Mouse (Mus musculus) ES-Bruce4 (cell line): Measurements from ENCODE around the gene Dpp6. TPM values are rescaled to one million over a fixed set of nuclear protein-coding genes. Genes with fewer than 3 reads are reported as not detected.
A peak's percentile ranks its signal among the peaks of the same experiment; 100 is the strongest.

ENCODE experiments used
- H3K27ac ChIP-seq: 2 replicates; pipeline ENCODE4 v1.5.1; 2012; ENCODE audit warnings: low read length, inconsistent platforms; ENCODE audit not compliant: insufficient read depth
- H3K27me3 ChIP-seq: 2 replicates; pipeline ENCODE4 v1.6.1; 2012; ENCODE audit warnings: mild to moderate bottlenecking, low read length, inconsistent platforms; ENCODE audit not compliant: control insufficient read depth, poor library complexity, insufficient read depth, severe bottlenecking
- H3K36me3 ChIP-seq: 2 replicates; pipeline ENCODE4 v1.6.1; 2012; ENCODE audit warnings: inconsistent platforms, mild to moderate bottlenecking, low read length, moderate library complexity; ENCODE audit not compliant: control insufficient read depth, poor library complexity, insufficient read depth, severe bottlenecking
- H3K4me1 ChIP-seq: one replicate; pipeline ENCODE4 v1.8.1; 2011; ENCODE audit warnings: low read length; ENCODE audit not compliant: control insufficient read depth, insufficient read depth
- H3K4me3 ChIP-seq: 2 replicates; pipeline ENCODE4 v1.5.1; 2011; ENCODE audit warnings: low read depth, mild to moderate bottlenecking, low read length
- H3K9ac ChIP-seq: 2 replicates; pipeline ENCODE4 v1.6.1; 2012; ENCODE audit warnings: low read depth, mild to moderate bottlenecking, inconsistent platforms; ENCODE audit not compliant: poor library complexity, severe bottlenecking
- H3K9me3 ChIP-seq: replicated peaks from 2 replicates; pipeline ENCODE4 v1.6.1; 2012; ENCODE audit warnings: mild to moderate bottlenecking, low read length, inconsistent platforms; ENCODE audit not compliant: control insufficient read depth, poor library complexity, insufficient read depth, severe bottlenecking
- CTCF ChIP-seq: IDR thresholded peaks from one replicate; pipeline ENCODE4 v1.8.1; 2011; ENCODE audit warnings: low read depth, low read length
- EP300 ChIP-seq: IDR thresholded peaks from 2 replicates; pipeline ENCODE4 v1.6.1; 2011; ENCODE audit warnings: low read depth, low read length; ENCODE audit not compliant: insufficient read depth
- POLR2A ChIP-seq: IDR thresholded peaks from one replicate; pipeline ENCODE4 v1.8.1; 2011; ENCODE audit warnings: low read length; ENCODE audit not compliant: insufficient read depth
- polyA plus RNA-seq: library from polyadenylated mRNA; stranded (reverse); fragments of >200 nt; gene quantifications from 2 replicates; pipeline ENCODE4 v1.2.4, GENCODE M21; 2011; ENCODE audit warnings: low read depth; ENCODE audit not compliant: missing spikeins, insufficient read depth, insufficient read length

The Dpp6 gene
- polyA plus RNA-seq, 1 experiment = 4.1 TPM

DNA sequence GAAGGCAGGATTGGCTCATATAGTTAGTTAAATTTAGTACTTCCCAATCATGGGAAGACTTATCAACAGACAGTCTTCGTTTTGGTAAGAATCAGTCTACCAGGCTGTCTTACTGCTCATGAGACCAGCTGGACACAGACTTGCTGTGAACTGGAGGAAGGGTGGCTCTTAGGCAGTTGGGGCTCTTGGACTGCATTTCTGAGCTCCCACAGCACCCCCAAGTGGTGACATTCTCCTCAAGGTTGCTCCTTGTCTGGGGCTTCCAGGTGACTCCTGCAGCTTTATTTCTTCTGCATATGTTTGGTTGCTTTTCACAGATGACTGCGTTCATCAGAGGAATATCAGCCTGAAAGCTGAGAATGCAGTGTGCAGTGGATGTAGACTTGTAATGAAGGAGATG lies 218.9 kb downstream of the Dpp6 start:
- Histone ChIP-seq H3K9me3 (no peaks in the 10 kb centered on the region), H3K4me3 (no peak overlapping the region), H3K27ac (no peak overlapping the region), H3K9ac (no peak overlapping the region), H3K27me3 (no peaks in the 10 kb centered on the region), H3K36me3 (no peaks in the 10 kb centered on the region), H3K4me1 (no peaks in the 10 kb centered on the region)
- TF ChIP-seq CTCF (peak; percentile 67), EP300 (no peak)

- Histone ChIP-seq H3K4me1 (no peaks in the 10 kb centered on the region), H3K4me3 (no peak overlapping the region), H3K36me3 (no peaks in the 10 kb centered on the region), H3K27me3 (no peaks in the 10 kb centered on the region), H3K9me3 (no peaks in the 10 kb centered on the region), H3K27ac (no peak overlapping the region), H3K9ac (no peak overlapping the region)
- TF ChIP-seq POLR2A (no peak), CTCF (no peak), EP300 (no peak)
Measured at GRCm38 (mm10) chr5:27037796-27038195, 220.8 kb downstream of the Dpp6 start.

GRCm38 (mm10) chr5:27048167-27048566 lies 231.2 kb downstream of the Dpp6 start:
- TF ChIP-seq CTCF = peak; percentile 79
- 0 out of 2 replicates have a peak, but pooled peaks have one; percentile 33 for TF ChIP-seq EP300
- TF ChIP-seq POLR2A = no peak
- H3K27ac ChIP-seq = no peak overlapping the region
- H3K9ac ChIP-seq = no peak overlapping the region
- no peaks in the 10 kb centered on the region for H3K36me3 ChIP-seq
- peaks cover 3% of the 10 kb centered on the region; the same call in 1 of the 2 replicates for H3K27me3 ChIP-seq
- no peak overlapping the region for H3K4me3 ChIP-seq
- H3K9me3 ChIP-seq = no peaks in the 10 kb centered on the region
- H3K4me1 ChIP-seq = no peaks in the 10 kb centered on the region

DNA sequence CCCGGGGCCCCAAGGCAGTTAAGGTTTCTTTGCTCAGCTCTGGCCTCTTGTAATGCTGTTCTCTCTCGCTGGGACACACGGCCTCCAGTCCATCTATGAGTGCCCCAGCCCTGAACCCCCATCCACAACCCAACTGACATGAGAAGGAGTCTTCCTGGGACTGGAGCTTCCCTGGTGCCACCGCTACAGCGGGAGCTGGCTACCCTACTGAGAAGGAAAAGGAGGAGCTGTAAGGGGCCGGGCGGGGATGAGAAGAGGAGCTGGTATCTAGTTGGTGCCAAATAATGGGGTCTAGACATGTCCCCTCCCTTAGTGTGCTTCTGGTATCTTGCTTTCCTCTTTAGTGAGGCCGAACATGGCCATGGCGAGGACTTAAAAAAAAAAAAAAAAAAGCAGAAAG lies 231.9 kb downstream of the Dpp6 start:
- TF ChIP-seq EP300 = no peak
- TF ChIP-seq CTCF = no peak
- no peak for TF ChIP-seq POLR2A
- no peaks in the 10 kb centered on the region for H3K4me1 ChIP-seq
- no peaks in the 10 kb centered on the region for H3K36me3 ChIP-seq
- H3K4me3 ChIP-seq = peak overlapping the region; percentile 18
- no peak overlapping the region for H3K27ac ChIP-seq
- peaks cover 3% of the 10 kb centered on the region; the same call in 1 of the 2 replicates for H3K27me3 ChIP-seq
- H3K9me3 ChIP-seq = no peaks in the 10 kb centered on the region
- H3K9ac ChIP-seq = peak overlapping the region; percentile 22; the same call in 1 of the 2 replicates

DNA sequence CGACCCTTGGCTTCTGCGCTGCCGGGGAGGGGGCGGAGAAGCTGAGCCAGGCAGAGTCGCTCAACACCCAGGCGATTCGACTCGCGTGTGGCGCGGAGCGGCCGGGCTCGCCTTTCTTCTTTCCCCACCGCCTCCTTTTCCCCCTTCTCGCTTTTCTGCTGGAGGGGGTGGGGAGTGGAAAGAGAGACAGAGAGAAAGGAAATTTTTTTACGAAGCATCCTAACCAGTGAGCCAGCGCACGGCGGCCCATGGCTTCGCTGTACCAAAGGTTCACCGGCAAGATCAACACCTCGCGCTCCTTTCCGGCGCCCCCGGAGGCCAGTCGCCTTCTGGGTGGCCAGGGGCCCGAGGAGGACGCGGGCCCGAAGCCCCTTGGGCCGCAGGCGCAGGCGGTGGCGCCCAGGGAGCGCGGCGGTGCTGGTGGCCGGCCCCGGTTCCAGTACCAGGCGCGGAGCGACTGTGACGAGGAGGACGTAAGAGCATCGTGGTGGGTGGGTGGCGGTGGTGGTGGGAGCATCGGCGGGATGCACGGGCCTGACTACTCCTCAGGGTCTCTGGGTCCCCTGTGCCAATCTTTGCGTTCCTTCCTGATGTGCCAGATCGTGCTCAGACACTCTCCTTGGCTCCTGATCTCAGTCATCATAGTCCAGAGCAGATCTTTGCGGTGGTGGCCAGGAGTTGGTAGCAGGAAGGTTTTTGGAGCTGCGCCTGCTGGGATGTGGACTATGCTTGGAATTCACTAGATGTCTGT lies 232.5 kb downstream of the Dpp6 start:
- Histone ChIP-seq H3K4me3 (peak overlapping the region; percentile 18), H3K27me3 (peaks cover 3% of the 10 kb centered on the region; the same call in 1 of the 2 replicates), H3K4me1 (no peaks in the 10 kb centered on the region), H3K9me3 (no peaks in the 10 kb centered on the region), H3K36me3 (no peaks in the 10 kb centered on the region), H3K9ac (peak overlapping the region; percentile 22; the same call in 1 of the 2 replicates), H3K27ac (no peak overlapping the region)
- TF ChIP-seq CTCF (no peak), POLR2A (no peak), EP300 (no peak)

GRCm38 (mm10) chr5:27051250-27051649 lies 234.2 kb downstream of the Dpp6 start:
- Histone ChIP-seq H3K4me3 (no peak overlapping the region), H3K27me3 (peaks cover 3% of the 10 kb centered on the region; the same call in 1 of the 2 replicates), H3K27ac (no peak overlapping the region), H3K9me3 (no peaks in the 10 kb centered on the region), H3K9ac (no peak overlapping the region), H3K36me3 (no peaks in the 10 kb centered on the region), H3K4me1 (no peaks in the 10 kb centered on the region)
- TF ChIP-seq EP300 (no peak), POLR2A (no peak), CTCF (no peak)
